Mouse (Mus musculus): ENCODE measurements around the gene Otop2. TPM values are rescaled to one million over a fixed set of nuclear protein-coding genes. Genes with fewer than 3 reads are reported as not detected.
A peak's percentile ranks its signal among the peaks of the same experiment; 100 is the strongest.

Gene Otop2
- polyA plus RNA-seq, 1 experiment from 2014 or later: 0.90 TPM

GRCm38 (mm10) chr11:115373805-115374694, 67.1 kb downstream of the Otop2 start:
- no peak for ATAC-seq (ENCODE audit: insufficient read depth, low FRiP score, low read depth)
- Histone ChIP-seq H3K27ac (no peak overlapping the region), H3K9ac (no peak overlapping the region; the same call in 1 of the 2 replicates), H3K4me3 (replicated peaks) (peak overlapping the region; percentile 37), H3K36me3 (no peaks in the 10 kb centered on the region), H3K9me3 (no peaks in the 10 kb centered on the region), H3K27me3 (replicated peaks) (peaks cover 10% of the 10 kb centered on the region), H3K4me2 (peak overlapping the region; percentile 83), H3K4me1 (peaks cover 12% of the 10 kb centered on the region)
- WGBS: 4% methylated on average over 30 of the region's 30 CpGs

DNA sequence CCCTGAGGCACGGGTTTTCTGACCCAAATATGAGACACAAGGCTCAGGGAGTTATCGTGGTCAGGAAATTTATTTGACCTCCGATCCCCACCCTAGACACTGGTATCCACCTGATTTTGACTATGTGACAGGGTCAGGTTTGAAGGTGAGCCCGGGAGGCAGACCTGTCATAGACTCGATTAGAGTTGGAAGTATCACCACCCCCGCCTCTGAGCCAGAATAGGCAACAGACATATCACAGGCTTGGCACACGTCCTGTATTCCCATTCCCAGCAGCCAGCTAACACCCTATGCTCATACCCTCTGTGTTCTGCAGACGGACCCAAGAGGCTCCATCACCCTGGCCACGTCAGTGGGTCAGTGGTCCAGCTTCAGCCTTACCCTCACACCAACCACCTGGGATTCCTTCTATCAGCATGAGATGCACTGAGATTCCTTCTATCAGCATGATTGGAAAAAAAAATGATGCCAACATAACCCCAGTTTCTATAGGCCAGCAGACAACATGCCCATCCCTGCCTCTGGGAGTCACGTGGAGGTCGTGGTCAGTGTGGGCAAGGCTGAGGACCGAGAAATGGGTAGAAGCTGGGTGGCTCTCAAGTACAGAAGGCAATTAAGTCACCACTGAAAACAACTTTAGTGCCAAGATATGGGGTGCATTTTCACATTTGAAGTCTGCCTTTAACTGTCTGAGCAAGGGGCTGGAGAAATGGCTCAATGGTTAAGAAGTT, 67.9 kb downstream of the Otop2 start:
- Histone ChIP-seq H3K27ac (no peak overlapping the region), H3K4me1 (peaks cover 12% of the 10 kb centered on the region), H3K4me3 (replicated peaks) (no peak overlapping the region), H3K27me3 (replicated peaks) (peaks cover 10% of the 10 kb centered on the region), H3K4me2 (peak overlapping the region; percentile 83), H3K9me3 (no peaks in the 10 kb centered on the region), H3K9ac (no peak overlapping the region), H3K36me3 (no peaks in the 10 kb centered on the region)
- ATAC-seq (ENCODE audit: insufficient read depth, low FRiP score, low read depth): no peak
- 58% methylated on average over 12 of the region's 12 CpGs for WGBS

DNA sequence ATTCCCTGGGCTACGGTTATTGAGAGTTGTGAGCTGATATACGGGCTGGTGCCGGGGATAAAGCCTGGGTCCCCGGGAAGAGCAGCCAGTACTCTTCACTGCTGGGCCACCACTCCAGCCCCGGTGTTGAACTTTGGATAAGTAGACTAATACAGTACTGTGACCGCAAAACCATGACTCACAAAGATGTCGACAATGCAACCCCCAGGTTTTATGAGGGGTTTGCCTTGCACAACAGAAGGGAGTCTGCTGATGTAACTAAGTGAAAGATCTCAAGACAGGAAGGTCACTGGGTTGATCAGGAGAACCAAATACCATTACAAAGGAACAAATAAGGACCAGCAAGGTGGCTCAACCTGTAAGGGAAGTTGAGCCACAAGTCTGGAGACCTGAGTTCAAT, 69.8 kb downstream of the Otop2 start:
- Histone ChIP-seq H3K9me3 (no peaks in the 10 kb centered on the region), H3K36me3 (no peaks in the 10 kb centered on the region), H3K27ac (no peak overlapping the region), H3K9ac (no peak overlapping the region), H3K4me2 (no peak overlapping the region), H3K27me3 (replicated peaks) (peaks cover 10% of the 10 kb centered on the region), H3K4me1 (peaks cover 16% of the 10 kb centered on the region), H3K4me3 (replicated peaks) (no peak overlapping the region)
- ATAC-seq (ENCODE audit: insufficient read depth, low FRiP score, low read depth): no peak
- 63% methylated on average over 7 of the region's 7 CpGs for WGBS

DNA sequence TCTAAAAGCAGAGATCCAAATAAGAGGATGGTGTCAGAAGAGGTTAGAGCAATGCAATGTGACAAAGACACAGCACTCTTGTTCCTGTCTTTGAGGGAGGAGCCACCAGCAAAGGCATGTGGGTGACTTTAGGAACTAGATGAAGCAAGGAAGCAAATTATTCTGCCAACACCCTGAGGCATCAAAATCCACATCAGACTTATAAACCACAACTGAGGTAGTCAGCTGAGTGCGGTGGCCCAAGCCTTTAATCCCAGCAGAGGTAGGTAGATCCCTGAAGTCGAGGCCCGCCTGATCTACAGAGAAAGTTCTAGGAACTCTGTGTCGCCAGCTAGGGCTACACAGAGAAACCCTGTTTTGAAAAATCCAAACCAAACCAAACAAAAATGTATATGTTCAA, 70.3 kb downstream of the Otop2 start:
- no peak overlapping the region for H3K27ac ChIP-seq
- H3K36me3 ChIP-seq: no peaks in the 10 kb centered on the region
- peaks cover 10% of the 10 kb centered on the region for H3K27me3 ChIP-seq (replicated peaks)
- WGBS: 88% methylated on average over 4 of the region's 4 CpGs
- ATAC-seq (ENCODE audit: insufficient read depth, low FRiP score, low read depth): no peak
- peaks cover 17% of the 10 kb centered on the region for H3K4me1 ChIP-seq
- H3K9me3 ChIP-seq: no peaks in the 10 kb centered on the region
- H3K9ac ChIP-seq: no peak overlapping the region
- H3K4me3 ChIP-seq (replicated peaks): no peak overlapping the region
- no peak overlapping the region for H3K4me2 ChIP-seq

DNA sequence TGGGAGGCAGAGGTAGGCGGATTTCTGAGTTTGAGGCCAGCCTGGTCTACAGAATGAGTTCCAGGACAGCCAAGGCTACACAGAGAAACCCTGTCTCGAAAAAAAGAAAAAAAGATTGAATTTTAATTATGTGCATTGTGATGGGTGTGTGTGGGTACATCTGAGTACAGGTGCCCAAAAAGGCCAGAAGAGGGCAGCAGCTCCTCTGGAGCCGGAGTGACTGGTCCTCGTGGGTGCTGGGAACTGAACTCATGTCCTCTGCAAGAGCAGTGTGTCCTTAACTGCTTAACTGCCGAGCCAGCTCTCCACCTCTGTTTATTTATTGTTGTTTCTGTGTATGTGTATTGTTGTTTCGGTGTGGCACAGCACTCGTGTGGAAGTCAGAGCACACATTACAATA, 70.9 kb downstream of the Otop2 start:
- Histone ChIP-seq H3K4me1 (peaks cover 23% of the 10 kb centered on the region), H3K9ac (no peak overlapping the region), H3K4me2 (no peak overlapping the region), H3K27ac (no peak overlapping the region), H3K27me3 (replicated peaks) (peaks cover 10% of the 10 kb centered on the region), H3K9me3 (no peaks in the 10 kb centered on the region), H3K4me3 (replicated peaks) (no peak overlapping the region), H3K36me3 (no peaks in the 10 kb centered on the region)
- ATAC-seq (ENCODE audit: insufficient read depth, low FRiP score, low read depth): no peak
- 84% methylated on average over 7 of the region's 7 CpGs for WGBS

GRCm38 (mm10) chr11:115381276-115381675, 74.3 kb downstream of the Otop2 start:
- WGBS: 13% methylated on average over 9 of the region's 9 CpGs
- Histone ChIP-seq H3K4me3 (replicated peaks) (peak overlapping the region; percentile 74), H3K4me2 (peak overlapping the region; percentile 78), H3K27me3 (replicated peaks) (no peaks in the 10 kb centered on the region), H3K9me3 (no peaks in the 10 kb centered on the region), H3K4me1 (peaks cover 27% of the 10 kb centered on the region), H3K9ac (no peak overlapping the region), H3K27ac (peak overlapping the region; percentile 59), H3K36me3 (no peaks in the 10 kb centered on the region)
- no peak for ATAC-seq (ENCODE audit: insufficient read depth, low FRiP score, low read depth)

Other genes starting within 250 kb of the Otop2 start
- gene Cd300e, start 245.0 kb upstream of the Otop2 start, polyA plus RNA-seq (2015; fragmentation: Nextera tagmentation; extraction: Ambion mirVana): 0.10 and 0.15 TPM in 2 replicates
- gene Rab37, start 215.7 kb upstream of the Otop2 start, polyA plus RNA-seq (2015; fragmentation: Nextera tagmentation; extraction: Ambion mirVana): 2.6 and 3.1 TPM in 2 replicates
- 2.1 and 2.6 TPM in 2 replicates for gene Cd300lf, start 173.2 kb upstream of the Otop2 start, polyA plus RNA-seq (2015; fragmentation: Nextera tagmentation; extraction: Ambion mirVana)
- gene Slc9a3r1, start 143.8 kb upstream of the Otop2 start, polyA plus RNA-seq (2015; fragmentation: Nextera tagmentation; extraction: Ambion mirVana): 142 and 144 TPM in 2 replicates
- 9.3 and 11.5 TPM in 2 replicates for gene Tmem104, start 119.7 kb upstream of the Otop2 start, polyA plus RNA-seq (2015; fragmentation: Nextera tagmentation; extraction: Ambion mirVana)
- gene Nat9, start 119.3 kb upstream of the Otop2 start, polyA plus RNA-seq (2015; fragmentation: Nextera tagmentation; extraction: Ambion mirVana): 23.2 and 24.0 TPM in 2 replicates
- gene Grin2c, start 39.9 kb upstream of the Otop2 start, polyA plus RNA-seq (2015; fragmentation: Nextera tagmentation; extraction: Ambion mirVana): 0.10 and 0.12 TPM in 2 replicates
- gene Fdxr, start 30.1 kb upstream of the Otop2 start, polyA plus RNA-seq (2015; fragmentation: Nextera tagmentation; extraction: Ambion mirVana): 16.6 and 17.8 TPM in 2 replicates
- gene Fads6, start 9.5 kb upstream of the Otop2 start, polyA plus RNA-seq (2015; fragmentation: Nextera tagmentation; extraction: Ambion mirVana): 2.0 TPM in 2 replicates
- gene Ush1g, start 14.9 kb downstream of the Otop2 start, polyA plus RNA-seq (2015; fragmentation: Nextera tagmentation; extraction: Ambion mirVana): 0.26 and 0.35 TPM in 2 replicates
- 2.4 and 2.7 TPM in 2 replicates for gene Otop3, start 27.6 kb downstream of the Otop2 start, polyA plus RNA-seq (2015; fragmentation: Nextera tagmentation; extraction: Ambion mirVana)
- gene Hid1, start 60.6 kb downstream of the Otop2 start, polyA plus RNA-seq (2015; fragmentation: Nextera tagmentation; extraction: Ambion mirVana): 32.9 and 41.0 TPM in 2 replicates
- gene Cdr2l, start 74.8 kb downstream of the Otop2 start, polyA plus RNA-seq (2015; fragmentation: Nextera tagmentation; extraction: Ambion mirVana): 10.0 and 10.5 TPM in 2 replicates
- 184 and 196 TPM in 2 replicates for gene Mrpl58, start 96.6 kb downstream of the Otop2 start, polyA plus RNA-seq (2015; fragmentation: Nextera tagmentation; extraction: Ambion mirVana)
- 824 and 904 TPM in 2 replicates for gene Atp5h, start 112.8 kb downstream of the Otop2 start, polyA plus RNA-seq (2015; fragmentation: Nextera tagmentation; extraction: Ambion mirVana)
- gene Kctd2, start 113.0 kb downstream of the Otop2 start, polyA plus RNA-seq (2015; fragmentation: Nextera tagmentation; extraction: Ambion mirVana): 14.6 and 15.6 TPM in 2 replicates
- gene Trim80, start 133.4 kb downstream of the Otop2 start, polyA plus RNA-seq (2015; fragmentation: Nextera tagmentation; extraction: Ambion mirVana): 0.23 and 0.35 TPM in 2 replicates
- gene Slc16a5, start 155.3 kb downstream of the Otop2 start, polyA plus RNA-seq (2015; fragmentation: Nextera tagmentation; extraction: Ambion mirVana): 2.3 and 3.1 TPM in 2 replicates
- gene Armc7, start 168.5 kb downstream of the Otop2 start, polyA plus RNA-seq (2015; fragmentation: Nextera tagmentation; extraction: Ambion mirVana): 5.5 and 6.8 TPM in 2 replicates
- gene Nt5c, start 184.7 kb downstream of the Otop2 start, polyA plus RNA-seq (2015; fragmentation: Nextera tagmentation; extraction: Ambion mirVana): 115 and 123 TPM in 2 replicates
- 472 and 482 TPM in 2 replicates for gene Jpt1, start 207.2 kb downstream of the Otop2 start, polyA plus RNA-seq (2015; fragmentation: Nextera tagmentation; extraction: Ambion mirVana)
- gene Sumo2, start 229.1 kb downstream of the Otop2 start, polyA plus RNA-seq (2015; fragmentation: Nextera tagmentation; extraction: Ambion mirVana): 838 and 874 TPM in 2 replicates